Mouse (Mus musculus): Measurements from ENCODE around the gene Bcl9. TPM values are rescaled to one million over a fixed set of nuclear protein-coding genes. Genes with fewer than 3 reads are reported as not detected.

Bcl9 gene
- total and polyA plus RNA-seq, 2 experiments from 2014 or later = 32.2 to 61.3 TPM

GRCm38 (mm10) chr3:97157308-97157707, 140.4 kb downstream of the Bcl9 start:
- DNase-seq (ENCODE audit: low spot score) (no peak), ATAC-seq (ENCODE audit: low FRiP score) (no peak)
- H3K9ac ChIP-seq (replicated peaks; ENCODE audit: low read length, poor library complexity, severe bottlenecking) = no peak overlapping the region
- TF ChIP-seq CTCF (IDR thresholded peaks at IDR 0.05) = no peak
- H3K4me3 ChIP-seq (ENCODE audit: low read depth, low read length) = no peak overlapping the region
- WGBS = 85% methylated on average over 1 of the region's 1 CpGs
- no peak overlapping the region for H3K4me2 ChIP-seq (ENCODE audit: low read depth, low read length, poor library complexity, severe bottlenecking)
- no peaks in the 10 kb centered on the region for H3K36me3 ChIP-seq (ENCODE audit: insufficient read depth, low read length)
- no peaks in the 10 kb centered on the region for H3K4me1 ChIP-seq (ENCODE audit: insufficient read depth, low read length)
- no peaks in the 10 kb centered on the region for H3K9me3 ChIP-seq (ENCODE audit: low read length)
- H3K27ac ChIP-seq (ENCODE audit: low read depth, low read length) = no peak overlapping the region
- no peaks in the 10 kb centered on the region for H3K27me3 ChIP-seq (ENCODE audit: insufficient read depth, low read length)

- ATAC-seq (ENCODE audit: low FRiP score) (no peak), DNase-seq (ENCODE audit: low spot score) (no peak)
- H3K27me3 ChIP-seq (ENCODE audit: insufficient read depth, low read length) = no peaks in the 10 kb centered on the region
- no peaks in the 10 kb centered on the region for H3K4me1 ChIP-seq (ENCODE audit: insufficient read depth, low read length)
- no peak overlapping the region for H3K27ac ChIP-seq (ENCODE audit: low read depth, low read length)
- H3K9me3 ChIP-seq (ENCODE audit: low read length) = no peaks in the 10 kb centered on the region
- no peak for TF ChIP-seq CTCF (IDR thresholded peaks at IDR 0.05)
- H3K9ac ChIP-seq (replicated peaks; ENCODE audit: low read length, poor library complexity, severe bottlenecking) = no peak overlapping the region
- no peaks in the 10 kb centered on the region for H3K36me3 ChIP-seq (ENCODE audit: insufficient read depth, low read length)
- WGBS = 96% methylated on average over 6 of the region's 6 CpGs
- no peak overlapping the region for H3K4me2 ChIP-seq (ENCODE audit: low read depth, low read length, poor library complexity, severe bottlenecking)
- H3K4me3 ChIP-seq (ENCODE audit: low read depth, low read length) = no peak overlapping the region
Observed at GRCm38 (mm10) chr3:97156431-97156830, 141.3 kb downstream of the Bcl9 start.

Other genes with a start within 250 kb of the Bcl9 start
- gene Acp6, start 139.1 kb downstream of the Bcl9 start, total RNA-seq (2014; rRNA removed) = 14.7 and 20.3 TPM in 2 replicates
- 12.6 and 13.7 TPM in 2 replicates for gene Acp6, start 139.1 kb downstream of the Bcl9 start, polyA plus RNA-seq (2015; fragmentation: Nextera tagmentation; extraction: Ambion mirVana)
- gene Olfr1402, start 124.1 kb upstream of the Bcl9 start, total RNA-seq (2014; rRNA removed) = not detected in 2 replicates
- not detected in 2 replicates for gene Olfr1402, start 124.1 kb upstream of the Bcl9 start, polyA plus RNA-seq (2015; fragmentation: Nextera tagmentation; extraction: Ambion mirVana)

Measured in midbrain, postnatal 0 days (tissue).